Mouse (Mus musculus) G1E (cell line): ENCODE results near the gene Cort. TPM values are rescaled to one million over a fixed set of nuclear protein-coding genes. Genes with fewer than 3 reads are reported as not detected.

Experiments
- ATAC-seq: 2 replicates; pipeline ENCODE4 v1.8.0; 2016; ENCODE audit warnings: mild to moderate bottlenecking; ENCODE audit not compliant: insufficient number of reproducible peaks, poor library complexity, low FRiP score, severe bottlenecking; ENCODE audit errors: extremely low read depth
- DNase-seq: peaks from one replicate; pipeline ENCODE4 v3.0.0; 2012; ENCODE audit warnings: low spot score
- H3K27me3 ChIP-seq: 2 replicates; pipeline ENCODE4 v1.6.1; 2012; ENCODE audit warnings: mild to moderate bottlenecking, low read length, inconsistent platforms; ENCODE audit not compliant: insufficient read depth
- H3K36me3 ChIP-seq: replicated peaks from 2 replicates; pipeline ENCODE3; 2012; ENCODE audit warnings: mild to moderate bottlenecking, inconsistent platforms
- H3K4me1 ChIP-seq: 2 replicates; pipeline ENCODE4 v1.6.1; 2012; ENCODE audit warnings: low read depth, low read length, inconsistent platforms, mixed read lengths; ENCODE audit not compliant: insufficient read depth
- H3K4me3 ChIP-seq: 2 replicates; pipeline ENCODE4 v1.5.1; 2012; ENCODE audit warnings: low read depth, mild to moderate bottlenecking, inconsistent platforms, low read length, moderate library complexity, mixed read lengths
- H3K9me3 ChIP-seq: replicated peaks from 2 replicates; pipeline ENCODE4 v1.6.1; 2012; ENCODE audit warnings: inconsistent platforms
- CTCF ChIP-seq: IDR thresholded peaks from 2 replicates; pipeline ENCODE4 v1.5.1; 2012; ENCODE audit warnings: low read depth, low read length, inconsistent platforms, mixed read lengths
- GATA1 ChIP-seq: IDR thresholded peaks from 2 replicates; pipeline ENCODE4 v1.6.1; 2012; ENCODE audit warnings: borderline replicate concordance, low read length, inconsistent platforms, mixed read lengths
- GATA2 ChIP-seq: IDR thresholded peaks from 2 replicates; pipeline ENCODE4 v1.6.1; 2012; ENCODE audit warnings: low read depth, low read length, inconsistent platforms, borderline replicate concordance
- POLR2AphosphoS5 ChIP-seq: IDR thresholded peaks from 2 replicates; pipeline ENCODE4 v1.6.1; 2012; ENCODE audit warnings: low read depth, low read length, inconsistent platforms; ENCODE audit not compliant: insufficient replicate concordance
- TAL1 ChIP-seq: conservative IDR thresholded peaks from 2 replicates; pipeline ENCODE4 v1.6.1; 2012; ENCODE audit warnings: low read depth, low read length, inconsistent platforms, mixed read lengths
- polyA plus RNA-seq: library from polyadenylated mRNA; stranded (reverse); fragments of >175 nt; gene quantifications from 2 replicates; pipeline ENCODE4 v1.2.3, GENCODE M21; 2012
- total RNA-seq, 2 experiments: library from RNA; stranded (forward) in 1 of 2; stranded (reverse) in 1 of 2; fragments of 200-1000 nt in 1 of 2; fragments of >200 nt in 1 of 2; fragmentation: Nextera tagmentation in 1 of 2; gene quantifications; 2 replicates each; pipeline ENCODE4 v1.2.3; 2014 to 2017

Gene Cort
- total and polyA plus RNA-seq, 3 experiments: 0.44 to 8.2 (median 1.8) TPM

DNA sequence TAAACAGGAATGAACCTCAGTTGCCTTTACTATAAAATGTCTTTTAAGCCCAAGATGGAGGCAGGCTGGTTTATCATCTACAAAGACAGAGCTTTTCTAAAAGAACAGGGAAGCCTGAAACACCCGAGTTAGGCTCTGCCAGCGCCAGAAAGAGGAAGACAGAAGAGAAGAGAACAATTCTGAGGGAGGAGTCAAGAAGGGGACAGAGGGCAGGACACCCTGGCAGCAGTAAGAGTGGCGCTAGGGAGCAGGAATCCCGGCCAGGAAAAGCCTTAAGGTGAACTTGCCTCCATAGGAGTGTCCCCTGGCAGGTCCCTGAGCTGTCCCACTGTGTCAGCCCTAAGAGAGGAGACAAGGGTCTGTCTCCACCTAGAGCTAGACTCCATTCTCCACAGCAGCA, 17.0 kb upstream of the Cort start:
- ATAC-seq: no peak
- DNase-seq: no peak
- TF ChIP-seq TAL1 (no peak), POLR2AphosphoS5 (no peak), GATA2 (no peak), CTCF (no peak), GATA1 (no peak)

DNA sequence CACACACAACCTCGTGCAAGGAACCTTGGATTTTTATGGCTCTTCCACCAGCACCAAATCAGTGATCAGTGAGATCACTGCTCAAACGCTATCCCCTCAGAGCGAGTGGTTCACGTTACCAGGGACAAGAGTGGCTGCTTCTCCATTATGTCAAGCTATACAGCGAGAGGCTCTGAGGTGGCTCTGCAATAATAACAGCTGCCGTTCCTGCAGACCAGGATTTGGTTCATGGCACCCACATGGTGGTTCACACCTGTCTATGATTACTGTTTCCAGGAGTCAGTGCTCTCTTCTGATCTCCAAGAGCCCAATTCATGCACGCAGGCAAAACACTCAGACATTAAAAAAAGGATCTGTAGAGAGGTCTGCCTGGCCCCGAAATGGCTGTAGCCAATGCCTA, 12.0 kb upstream of the Cort start:
- no peak for ATAC-seq
- peaks cover 16% of the 10 kb centered on the region for H3K4me1 ChIP-seq
- H3K4me3 ChIP-seq: no peak overlapping the region
- no peaks in the 10 kb centered on the region for H3K9me3 ChIP-seq
- peaks cover 9% of the 10 kb centered on the region for H3K36me3 ChIP-seq
- TF ChIP-seq GATA1 (no peak), CTCF (no peak), GATA2 (no peak), TAL1 (no peak), POLR2AphosphoS5 (no peak)
- no peak for DNase-seq
- peaks cover 13% of the 10 kb centered on the region for H3K27me3 ChIP-seq

More for the DNA sequence above, 17.0 kb upstream of the Cort start:
- H3K36me3 ChIP-seq: no peaks in the 10 kb centered on the region
- H3K9me3 ChIP-seq: no peaks in the 10 kb centered on the region
- peaks cover 18% of the 10 kb centered on the region for H3K27me3 ChIP-seq
- peaks cover 9% of the 10 kb centered on the region for H3K4me1 ChIP-seq
- H3K4me3 ChIP-seq: no peak overlapping the region

DNA sequence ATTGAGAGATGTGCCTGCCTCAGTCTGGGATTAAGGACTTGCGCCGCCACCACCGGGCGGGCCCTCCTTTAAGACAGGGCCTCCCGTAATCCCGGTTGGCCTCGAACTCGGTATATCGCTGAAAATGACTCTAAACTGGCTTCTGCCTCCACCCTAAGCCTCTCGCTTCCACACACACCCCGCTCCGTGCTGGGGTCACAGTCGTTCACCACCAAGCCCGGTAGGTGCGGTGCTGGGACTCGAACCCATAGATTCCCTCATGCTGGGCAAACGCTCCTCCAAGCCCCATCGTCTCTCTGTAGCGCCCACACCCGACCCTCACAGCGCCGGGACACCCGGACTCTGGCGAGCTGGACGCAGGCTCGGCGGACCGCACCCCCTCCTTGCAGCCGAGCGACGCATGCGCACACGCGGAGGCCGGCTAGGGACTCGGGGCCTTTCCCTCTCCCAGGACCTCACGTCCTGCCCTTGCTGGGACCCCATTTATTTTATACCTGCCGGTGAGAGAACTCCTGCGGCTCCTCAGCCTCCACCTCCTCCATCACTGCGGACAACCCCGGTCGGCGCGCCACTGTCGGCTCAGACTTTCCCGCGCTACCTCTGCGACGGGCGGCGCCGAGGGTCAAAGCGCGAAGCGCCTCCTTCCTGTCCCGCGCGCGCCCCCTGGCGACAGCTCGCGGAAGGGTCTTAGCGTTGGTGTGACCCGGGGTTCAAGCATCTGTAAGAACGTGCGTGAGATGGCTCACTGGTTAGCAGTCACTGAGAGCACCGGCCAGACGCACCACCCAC, 10.6 kb upstream of the Cort start, which contains the start of gene Cenps:
TSS of gene Cenps (minus strand) at position 648 of the 789 bp plus-strand sequence.
- H3K36me3 ChIP-seq: peaks cover 22% of the 10 kb centered on the region
- ATAC-seq (peak; percentile 64), DNase-seq (peak; percentile 78)
- peak; percentile 54 for TF ChIP-seq CTCF
- no peak for TF ChIP-seq POLR2AphosphoS5
- TF ChIP-seq TAL1: no peak
- TF ChIP-seq GATA2: no peak
- H3K4me1 ChIP-seq: peaks cover 17% of the 10 kb centered on the region
- H3K9me3 ChIP-seq: no peaks in the 10 kb centered on the region
- peak within 1 kb of the TSS; percentile 84 for H3K4me3 ChIP-seq
- H3K27me3 ChIP-seq: peaks cover 11% of the 10 kb centered on the region; the same call in 1 of the 2 replicates

DNA sequence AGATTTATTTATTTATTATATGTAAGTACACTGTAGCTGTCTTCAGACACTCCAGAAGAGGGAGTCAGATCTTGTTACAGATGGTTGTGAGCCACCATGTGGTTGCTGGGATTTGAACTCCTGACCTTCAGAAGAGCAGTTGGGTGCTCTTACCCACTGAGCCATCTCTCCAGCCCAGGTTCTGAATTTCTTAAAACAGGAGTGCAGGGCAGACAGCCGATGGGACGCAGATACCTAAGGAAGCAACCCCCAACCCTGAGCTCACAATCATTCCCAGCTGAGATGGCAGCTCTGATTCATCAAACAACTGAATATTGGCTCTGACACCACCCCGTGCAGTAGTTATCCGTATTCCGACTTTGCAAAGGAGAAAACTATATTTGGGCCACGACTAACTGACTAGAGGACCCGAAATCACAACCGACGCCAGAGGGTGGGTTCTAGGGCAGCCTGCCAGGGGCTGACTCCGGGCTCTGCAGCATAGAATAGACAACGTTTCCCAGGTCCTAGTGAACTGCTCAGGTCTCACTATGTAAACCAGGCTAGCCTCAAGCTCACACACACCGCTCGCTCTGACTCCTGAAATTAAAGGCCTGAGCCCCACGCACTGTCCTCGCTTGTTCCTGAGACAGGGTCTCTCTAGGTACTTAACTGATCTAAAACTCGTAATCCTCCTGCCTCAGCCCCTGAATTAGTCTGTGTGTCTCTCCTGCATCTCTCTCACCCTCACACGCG, 9.7 kb upstream of the Cort start:
- DNase-seq (no peak), ATAC-seq (no peak)
- H3K9me3 ChIP-seq: no peaks in the 10 kb centered on the region
- peaks cover 5% of the 10 kb centered on the region; the same call in 1 of the 2 replicates for H3K27me3 ChIP-seq
- peaks cover 17% of the 10 kb centered on the region for H3K4me1 ChIP-seq
- H3K36me3 ChIP-seq: peaks cover 31% of the 10 kb centered on the region
- no peak for TF ChIP-seq GATA1
- peak overlapping the region; percentile 84 for H3K4me3 ChIP-seq

DNA sequence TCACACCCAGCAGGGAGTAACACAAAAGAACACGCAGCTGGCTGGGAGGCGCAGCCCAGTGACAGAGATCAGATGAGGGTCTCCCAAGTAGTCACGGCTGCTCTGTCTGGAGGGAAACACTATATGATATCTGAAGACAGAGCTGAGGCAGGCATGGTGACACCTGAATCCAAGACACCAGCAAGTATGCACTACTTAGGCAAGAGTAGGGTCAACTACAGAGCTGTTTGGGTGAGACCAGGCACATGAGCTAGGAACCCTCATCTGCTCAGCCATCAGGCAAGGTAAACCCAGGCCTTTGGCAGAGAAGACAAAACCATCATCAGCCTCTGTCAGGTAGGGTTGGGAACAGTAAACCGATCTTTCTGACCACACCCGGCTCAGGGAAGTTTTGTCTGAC, 6.8 kb upstream of the Cort start:
- TF ChIP-seq GATA1 (no peak), CTCF (no peak), TAL1 (no peak), GATA2 (no peak), POLR2AphosphoS5 (no peak)
- no peak for DNase-seq
- ATAC-seq: no peak
- H3K4me1 ChIP-seq: peaks cover 17% of the 10 kb centered on the region
- H3K4me3 ChIP-seq: no peak overlapping the region
- no peaks in the 10 kb centered on the region for H3K9me3 ChIP-seq
- H3K27me3 ChIP-seq: 0 out of 2 replicates have a peak, but pooled peaks cover 1% of the 10 kb centered on the region
- H3K36me3 ChIP-seq: peaks cover 59% of the 10 kb centered on the region

DNA sequence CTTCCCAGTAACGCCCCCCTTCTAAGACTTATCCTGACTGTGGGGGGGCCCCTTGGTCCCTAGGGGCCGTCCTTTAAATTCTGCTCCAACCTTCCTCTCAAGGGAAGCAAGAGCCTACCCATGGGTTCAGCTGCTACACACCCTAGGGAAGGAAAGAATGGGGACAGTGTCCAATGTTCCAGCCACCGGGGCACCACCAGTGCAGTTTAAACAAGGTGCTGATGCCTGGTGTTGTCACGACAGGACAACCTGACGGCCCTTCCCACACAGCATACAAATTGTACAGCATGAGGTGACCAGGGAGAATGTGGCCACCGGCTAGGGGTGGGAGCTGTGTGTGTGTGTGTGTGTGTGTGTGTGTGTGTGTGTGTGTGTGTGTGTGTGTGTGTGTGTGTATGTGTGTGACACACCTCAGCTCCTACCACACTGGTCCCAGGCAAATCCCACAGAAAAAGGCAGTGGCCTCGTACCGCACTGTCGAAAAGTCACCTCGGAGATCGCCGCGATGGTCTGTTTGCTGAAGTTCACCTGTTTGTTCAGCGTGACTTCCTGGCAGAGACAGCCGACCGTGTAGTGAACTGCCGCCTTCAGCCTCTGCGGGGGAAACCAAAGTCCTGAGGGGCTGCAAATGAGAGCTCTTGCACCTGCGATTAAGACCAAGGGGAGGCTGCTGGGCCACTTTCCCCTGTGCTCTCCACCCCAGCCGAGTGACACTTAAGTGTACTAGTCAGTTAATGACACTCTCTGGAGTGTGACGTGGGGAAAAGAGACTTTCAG, 5.4 kb upstream of the Cort start:
- no peaks in the 10 kb centered on the region for H3K9me3 ChIP-seq
- TF ChIP-seq CTCF (no peak), GATA1 (no peak), POLR2AphosphoS5 (no peak), GATA2 (no peak), TAL1 (no peak)
- no peak overlapping the region for H3K4me3 ChIP-seq
- DNase-seq: no peak
- peaks cover 73% of the 10 kb centered on the region for H3K36me3 ChIP-seq
- ATAC-seq: no peak
- H3K27me3 ChIP-seq: no peaks in the 10 kb centered on the region
- H3K4me1 ChIP-seq: peaks cover 14% of the 10 kb centered on the region
